Mouse (Mus musculus): ENCODE measurements around the gene Ppp1r18. TPM values are rescaled to one million over a fixed set of nuclear protein-coding genes. Genes with fewer than 3 reads are reported as not detected.

The Ppp1r18 gene
- total RNA-seq, 2 experiments from 2014 or later, result 3.9 to 7.9 TPM

DNA sequence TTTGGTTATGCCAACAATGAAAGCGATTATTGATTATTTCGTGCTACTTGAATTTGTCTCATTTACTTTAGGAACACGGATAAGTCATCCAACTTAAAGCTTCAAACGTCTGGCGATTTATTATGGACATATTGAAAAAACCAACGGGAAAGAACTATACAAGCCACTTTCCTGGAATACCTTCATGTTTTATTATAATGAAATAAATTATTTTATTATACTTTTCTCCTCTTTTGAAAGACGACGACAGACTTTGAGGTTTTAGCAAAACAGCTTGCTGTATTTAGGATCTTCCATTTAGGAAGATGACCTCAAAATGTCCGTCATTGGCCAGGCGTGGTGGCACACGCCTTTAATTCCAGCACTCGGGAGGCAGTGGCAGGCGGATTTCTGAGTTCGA lies 24.8 kb upstream of the Ppp1r18 start:
- peak overlapping the region; percentile 95 for H3K27ac ChIP-seq
- intact Hi-C loops (cut with DNase I), result no loop called here
- no peak for DNase-seq
- H3K4me3 ChIP-seq, result peak overlapping the region; percentile 85
- no peak for TF ChIP-seq CTCF (IDR thresholded peaks at IDR 0.05)

DNA sequence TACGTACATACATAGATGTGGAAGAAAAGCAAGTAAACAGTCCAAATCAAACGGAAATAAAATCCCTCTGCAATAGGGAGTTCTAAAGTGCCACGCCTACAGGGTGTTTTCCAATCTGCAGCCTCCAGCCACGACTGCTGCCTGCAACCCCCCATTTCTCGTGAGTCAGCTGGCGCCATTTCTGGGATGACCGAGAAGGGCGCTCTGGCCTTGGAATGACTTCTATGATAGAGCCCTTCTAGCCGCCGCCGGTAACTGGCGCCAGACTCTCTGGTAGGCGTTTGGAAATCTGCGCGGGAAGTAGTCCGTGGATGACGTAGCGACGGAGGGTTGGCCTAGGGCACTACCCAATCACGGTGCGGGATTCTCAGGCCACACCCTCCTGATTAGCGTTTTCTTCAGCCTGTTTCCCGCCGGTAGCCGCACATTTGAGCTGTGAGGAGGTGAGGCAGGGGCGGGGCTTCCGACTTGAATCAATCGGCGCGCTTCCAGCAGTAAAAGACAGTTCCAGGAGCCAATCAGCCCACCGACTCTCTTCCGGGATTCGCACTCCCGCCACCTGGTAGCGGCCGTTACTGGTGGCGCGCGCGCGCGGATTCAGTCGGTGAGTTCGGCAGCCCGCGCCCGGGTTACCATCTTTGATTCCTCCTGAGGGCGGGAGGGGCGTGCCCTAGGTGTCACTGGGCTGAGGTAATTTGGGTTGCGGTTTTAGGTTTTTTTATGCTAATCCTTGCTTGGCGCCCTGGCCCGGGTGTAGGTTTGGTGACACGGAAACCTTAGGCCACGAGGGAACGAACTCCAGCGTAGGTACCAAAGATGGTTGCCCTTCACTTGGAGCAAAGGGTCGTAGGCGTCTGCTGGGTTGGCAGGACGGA lies 24.1 kb upstream of the Ppp1r18 start, which contains the start of gene Mdc1:
Gene Mdc1, plus strand, starts transcription at position 440 of the 875 bp plus-strand sequence.
- Histone ChIP-seq H3K4me3 (peak within 1 kb of the TSS; percentile 85), H3K27ac (peak within 1 kb of the TSS; percentile 95)
- TF ChIP-seq CTCF (IDR thresholded peaks at IDR 0.05), result peak; percentile 29; the same call in 1 of the 2 replicates
- DNase-seq, result peak; percentile 99
- intact Hi-C loops (cut with DNase I), result no loop called here

DNA sequence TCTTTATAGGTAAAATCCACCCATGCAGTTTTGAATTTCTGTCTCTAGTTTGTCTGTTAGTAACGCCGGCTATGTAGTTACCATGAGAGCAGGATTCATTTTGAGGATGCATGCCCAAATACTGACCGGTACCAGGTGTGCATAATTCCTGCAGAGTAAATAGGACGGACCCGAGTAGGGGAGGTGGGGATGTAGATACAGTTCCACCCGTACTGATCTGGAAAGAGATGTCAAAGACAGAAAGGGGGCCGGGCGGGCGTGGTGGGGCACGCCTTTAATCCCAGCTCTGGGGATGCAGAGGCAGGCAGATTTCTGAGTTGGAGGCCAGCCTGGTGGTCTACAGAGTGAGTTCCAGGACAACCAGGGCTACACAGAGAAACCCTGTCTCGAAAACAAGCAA lies 23.4 kb upstream of the Ppp1r18 start:
- DNase-seq, result no peak
- peak overlapping the region; percentile 85 for H3K4me3 ChIP-seq
- no peak for TF ChIP-seq CTCF (IDR thresholded peaks at IDR 0.05)
- intact Hi-C loops (cut with DNase I), result loop anchor here (2.0 kb wide), 1 partner anchor 19 kb away; the partner anchor contains the start of gene Nrm
- H3K27ac ChIP-seq, result peak overlapping the region; percentile 81

DNA sequence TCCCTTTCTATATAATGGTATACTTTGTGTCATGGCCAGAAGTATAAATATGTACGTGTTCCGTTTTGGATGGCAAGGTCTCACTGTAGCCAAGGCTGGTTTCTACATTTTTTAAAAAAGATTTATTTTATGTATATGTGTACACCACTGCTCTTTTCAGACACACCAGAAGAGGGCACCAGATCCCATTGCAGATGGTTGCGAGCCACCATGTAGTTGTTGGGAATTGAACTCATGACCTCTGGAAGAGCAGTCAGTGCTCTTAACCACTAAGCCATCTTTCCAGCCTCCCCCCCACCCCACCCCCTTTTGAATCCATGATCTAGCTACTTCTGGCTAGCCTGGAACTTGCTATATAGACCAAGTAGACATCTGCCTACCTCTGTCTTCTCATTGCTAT lies 21.9 kb upstream of the Ppp1r18 start:
- DNase-seq, result no peak
- no peak overlapping the region for H3K27ac ChIP-seq
- H3K4me3 ChIP-seq, result no peak overlapping the region
- peak; percentile 50 for TF ChIP-seq CTCF (IDR thresholded peaks at IDR 0.05)
- intact Hi-C loops (cut with DNase I), result loop anchor here (2.0 kb wide), 1 partner anchor 17 kb away; the partner anchor contains the start of gene Nrm

DNA sequence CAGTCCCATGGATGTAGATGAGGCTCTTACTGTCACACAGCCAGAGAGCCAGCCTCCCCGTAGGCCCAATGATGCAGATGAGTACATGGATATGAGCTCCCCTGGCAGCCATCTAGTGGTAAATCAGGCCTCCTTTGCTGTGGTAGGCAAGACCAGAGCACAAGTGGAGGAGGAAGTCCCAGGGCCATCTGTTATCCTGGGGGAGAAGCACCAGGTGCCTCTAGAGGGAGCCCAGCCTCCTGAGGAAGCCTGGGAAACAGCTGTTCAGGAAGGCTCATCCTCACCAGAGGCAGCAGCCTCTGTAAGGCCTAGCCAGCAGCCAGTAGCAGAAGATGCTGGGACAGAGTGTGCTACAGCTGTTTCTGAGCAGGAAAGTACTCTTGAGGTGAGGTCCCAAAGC lies 17.3 kb upstream of the Ppp1r18 start:
- TF ChIP-seq CTCF (IDR thresholded peaks at IDR 0.05), result peak; percentile 28; the same call in 1 of the 2 replicates
- intact Hi-C loops (cut with DNase I), result no loop called here
- DNase-seq, result peak; percentile 11
- no peak overlapping the region for H3K4me3 ChIP-seq
- H3K27ac ChIP-seq, result no peak overlapping the region

DNA sequence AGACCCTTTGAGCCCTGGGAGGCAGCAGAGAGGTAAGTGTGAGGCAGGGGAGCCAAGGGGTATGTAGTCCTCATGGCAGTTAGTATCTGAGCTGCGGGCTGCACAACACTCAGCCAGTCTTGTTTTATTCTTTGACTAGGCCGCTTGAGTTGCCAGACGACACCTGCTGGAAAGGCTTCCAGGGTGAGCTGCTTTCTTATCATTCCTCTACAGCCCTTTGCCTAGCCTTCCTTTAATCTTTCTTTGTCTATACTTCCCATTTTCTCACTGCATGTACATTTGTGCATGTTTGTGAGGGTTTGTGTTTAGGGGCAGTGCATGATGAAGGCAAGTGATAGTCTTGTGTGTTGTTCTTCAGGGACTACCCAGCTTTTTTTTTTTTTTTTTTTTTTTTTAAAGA lies 14.4 kb upstream of the Ppp1r18 start:
- Histone ChIP-seq H3K27ac (no peak overlapping the region), H3K4me3 (no peak overlapping the region)
- no peak for TF ChIP-seq CTCF (IDR thresholded peaks at IDR 0.05)
- intact Hi-C loops (cut with DNase I), result no loop called here
- peak; percentile 2 for DNase-seq

DNA sequence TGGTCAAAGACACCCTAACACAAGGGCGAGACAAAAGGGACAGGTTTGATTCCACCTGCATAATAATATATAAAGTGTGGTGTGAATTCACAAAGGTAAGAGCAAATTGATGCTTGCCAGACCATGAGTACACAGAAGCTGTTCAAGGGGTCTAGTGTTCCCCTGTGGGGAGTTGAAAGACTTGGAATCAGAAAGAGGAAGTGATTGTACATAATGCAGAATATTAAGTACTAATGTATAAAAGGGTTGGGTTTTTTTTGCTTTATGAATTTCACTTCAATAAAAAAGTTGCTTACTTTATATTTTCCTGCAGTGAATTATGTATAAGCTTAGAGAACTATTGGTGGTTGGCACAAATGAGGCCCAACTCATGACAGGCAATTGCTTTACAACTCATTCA lies 6.0 kb upstream of the Ppp1r18 start:
- intact Hi-C loops (cut with DNase I), result no loop called here
- H3K4me3 ChIP-seq, result no peak overlapping the region
- no peak overlapping the region for H3K27ac ChIP-seq
- TF ChIP-seq CTCF (IDR thresholded peaks at IDR 0.05), result no peak
- DNase-seq, result no peak

DNA sequence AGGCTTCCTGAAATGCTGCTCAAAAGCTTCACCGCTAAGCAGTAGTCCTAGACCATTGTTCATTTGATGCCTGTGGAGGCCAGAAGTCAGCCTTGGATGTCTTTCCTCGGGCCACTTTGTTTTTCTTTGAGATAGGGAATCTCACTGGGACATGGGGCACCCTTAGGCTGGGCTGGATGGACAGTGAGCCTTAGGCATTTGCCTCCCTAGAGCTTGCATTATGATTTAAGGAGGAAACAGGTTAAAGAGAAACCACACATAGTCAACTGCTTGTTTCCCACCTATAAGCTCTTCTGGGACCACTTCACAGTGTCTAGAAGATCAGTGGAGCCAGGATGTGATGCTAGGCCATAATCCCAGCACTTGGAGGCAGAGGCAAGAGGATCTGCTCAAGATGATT lies 5.6 kb upstream of the Ppp1r18 start:
- Histone ChIP-seq H3K4me3 (no peak overlapping the region), H3K27ac (no peak overlapping the region)
- TF ChIP-seq CTCF (IDR thresholded peaks at IDR 0.05), result no peak
- DNase-seq, result no peak
- intact Hi-C loops (cut with DNase I), result loop anchor here (2.0 kb wide), 1 partner anchor 17 kb away; no protein-coding TSS in a partner anchor

DNA sequence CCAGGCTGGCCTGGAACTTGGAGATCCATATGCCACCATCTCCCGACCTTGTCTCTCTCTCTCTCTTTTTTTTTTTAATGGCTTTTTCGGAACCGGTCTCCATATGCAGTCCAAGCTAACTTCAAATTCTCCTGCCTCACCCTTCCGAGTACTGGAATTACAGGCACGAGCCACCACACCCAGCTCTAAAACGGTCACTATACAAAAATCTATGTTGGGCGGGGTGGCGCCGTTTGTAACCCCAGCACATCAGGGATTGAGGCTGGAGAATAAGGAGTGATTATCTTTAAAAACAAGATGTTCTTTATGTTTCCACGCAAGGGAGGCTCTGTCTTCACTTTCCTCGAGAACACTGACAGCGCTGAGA lies 4.6 kb upstream of the Ppp1r18 start:
- TF ChIP-seq CTCF (IDR thresholded peaks at IDR 0.05), result no peak
- intact Hi-C loops (cut with DNase I), result loop anchor here (2.0 kb wide), 1 partner anchor 18 kb away; no protein-coding TSS in a partner anchor
- Histone ChIP-seq H3K4me3 (peak overlapping the region; percentile 96), H3K27ac (peak overlapping the region; percentile 88)
- no peak for DNase-seq

DNA sequence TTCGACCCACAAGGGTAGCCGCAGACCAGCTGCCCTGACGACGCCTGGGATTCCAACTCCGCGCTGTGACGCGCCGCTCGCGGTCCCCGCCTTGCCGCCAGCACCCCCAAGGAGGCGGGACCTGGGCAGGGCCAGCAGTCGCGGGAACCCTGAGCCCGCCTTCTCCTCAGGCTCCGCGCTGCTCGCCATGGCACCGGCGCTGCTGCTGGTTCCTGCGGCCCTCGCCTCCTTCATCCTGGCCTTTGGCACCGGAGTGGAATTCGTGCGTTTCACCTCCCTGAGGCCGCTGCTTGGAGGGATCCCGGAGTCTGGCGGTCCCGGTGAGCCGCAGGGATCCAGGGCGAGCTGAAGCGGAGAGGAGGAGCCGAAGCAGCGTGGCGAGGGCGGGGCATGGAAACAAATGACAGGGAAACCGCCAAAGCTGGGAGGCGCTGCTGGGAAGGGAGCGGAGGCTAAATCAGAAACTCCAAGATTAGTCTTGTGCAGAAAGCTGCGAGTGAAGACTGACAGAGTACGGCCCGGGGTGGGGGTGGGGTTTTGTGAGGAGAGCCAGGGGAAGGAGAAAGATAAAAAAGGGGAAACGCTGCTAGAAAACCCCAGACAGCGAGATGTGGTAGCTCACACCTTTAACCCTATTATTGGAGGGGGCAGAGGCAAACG lies 4.1 kb upstream of the Ppp1r18 start, which contains the start of gene Nrm:
Gene Nrm, plus strand, starts transcription at position 121 of the 660 bp plus-strand sequence.
- H3K27ac ChIP-seq, result peak within 1 kb of the TSS; percentile 88
- peak; percentile 54 for TF ChIP-seq CTCF (IDR thresholded peaks at IDR 0.05)
- peak; percentile 94 for DNase-seq
- intact Hi-C loops (cut with DNase I), result loop anchor here (2.0 kb wide), 1 partner anchor 19 kb away; no protein-coding TSS in a partner anchor
- H3K4me3 ChIP-seq, result peak within 1 kb of the TSS; percentile 96

DNA sequence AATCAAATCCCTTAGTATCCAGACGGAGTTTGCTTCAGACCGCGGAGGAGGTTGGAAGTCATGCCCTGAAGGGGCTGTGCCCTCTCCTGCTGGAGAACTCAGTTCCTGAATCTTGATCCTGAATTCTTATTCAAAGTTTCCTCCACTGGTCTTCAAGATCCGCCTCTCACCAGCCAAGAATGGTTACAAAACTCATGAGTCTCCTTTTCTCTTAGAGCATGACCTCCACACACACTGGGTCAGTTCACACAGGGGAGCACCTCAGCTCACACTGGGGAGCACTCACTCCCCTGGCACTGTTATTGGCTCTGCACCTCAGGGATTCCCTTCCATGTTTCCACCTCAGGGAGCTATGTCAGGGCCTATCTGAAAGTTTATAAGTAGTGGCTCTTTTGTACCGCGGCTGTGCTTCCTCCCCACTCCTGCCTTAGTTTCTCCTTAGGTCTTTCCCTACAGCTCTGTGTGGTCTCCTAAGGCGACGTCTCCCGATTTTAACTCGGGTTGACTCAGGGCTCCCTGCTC lies 500 bp upstream of the Ppp1r18 start:
- intact Hi-C loops (cut with DNase I), result no loop called here
- no peak for TF ChIP-seq CTCF (IDR thresholded peaks at IDR 0.05)
- Histone ChIP-seq H3K27ac (peak overlapping the region; percentile 96), H3K4me3 (peak overlapping the region; percentile 78)
- peak; percentile 20 for DNase-seq

DNA sequence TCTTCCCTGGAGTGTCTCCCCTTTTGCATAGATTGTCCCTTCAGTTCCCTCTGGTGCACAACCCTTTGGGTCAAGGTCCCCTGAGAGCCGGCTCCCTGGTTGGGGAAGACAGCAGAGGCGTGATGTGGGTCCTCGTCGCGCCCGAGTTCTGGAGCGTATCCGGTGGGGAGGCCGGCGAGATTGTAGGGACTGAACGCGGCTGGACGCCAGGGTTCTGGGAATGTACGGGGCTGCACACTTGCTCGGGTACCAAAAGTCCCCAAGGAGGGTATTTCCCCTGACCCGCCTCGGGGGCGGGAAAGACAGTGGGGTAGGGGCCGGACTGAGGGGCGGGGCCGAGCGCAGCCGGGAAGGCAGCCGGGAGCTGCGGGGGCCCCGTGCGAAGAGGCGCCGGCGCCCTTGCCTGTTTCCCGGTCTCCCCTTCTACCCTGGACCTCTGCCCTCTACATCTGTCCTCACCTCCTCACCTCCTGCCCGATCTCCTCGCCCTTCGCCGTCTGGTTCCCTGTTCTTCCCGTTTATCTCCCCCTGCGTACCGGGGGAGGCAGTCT lies 963 bp downstream of the Ppp1r18 start:
- Histone ChIP-seq H3K27ac (peak overlapping the region; percentile 96), H3K4me3 (peak overlapping the region; percentile 78)
- peak; percentile 85 for DNase-seq
- no peak for TF ChIP-seq CTCF (IDR thresholded peaks at IDR 0.05)
- intact Hi-C loops (cut with DNase I), result no loop called here
